Mouse (Mus musculus) gastrocnemius, adult 8-10 months (tissue): ENCODE results near the gene Tmprss4. TPM values are rescaled to one million over a fixed set of nuclear protein-coding genes. Genes with fewer than 3 reads are reported as not detected.

Experiments used
- DNase-seq, 2 experiments: peaks; one replicate each; pipeline ENCODE4 v3.0.0; 2022; ENCODE audit warnings: low spot score in 2 of 2
- total RNA-seq, 4 experiments: library from RNA; stranded (reverse); gene quantifications; 2 replicates each; pipeline ENCODE4 v1.2.4; 2022

The Tmprss4 gene
- total RNA-seq, 4 experiments from 2014 or later, result not detected

DNA sequence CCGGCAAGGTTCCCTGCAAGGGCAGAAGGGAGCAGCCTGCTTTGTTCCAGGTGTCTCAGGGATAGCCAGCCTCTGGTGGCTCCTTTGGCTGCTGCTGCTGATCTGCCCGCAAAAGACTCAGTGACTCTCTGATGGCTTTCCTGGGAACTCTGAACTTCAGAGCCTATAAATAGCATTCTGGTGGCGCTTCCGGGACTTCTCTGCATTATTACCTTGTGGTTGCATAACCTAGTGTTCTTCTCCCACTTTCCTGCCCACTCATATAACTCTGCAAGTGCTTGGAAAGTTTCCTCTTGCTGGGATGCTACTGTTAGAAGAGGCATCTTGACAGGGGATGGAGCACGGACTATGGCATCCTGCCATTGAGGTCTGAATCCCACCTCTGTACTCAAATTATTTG lies 6.3 kb downstream of the Tmprss4 start:
- no peak for DNase-seq

DNA sequence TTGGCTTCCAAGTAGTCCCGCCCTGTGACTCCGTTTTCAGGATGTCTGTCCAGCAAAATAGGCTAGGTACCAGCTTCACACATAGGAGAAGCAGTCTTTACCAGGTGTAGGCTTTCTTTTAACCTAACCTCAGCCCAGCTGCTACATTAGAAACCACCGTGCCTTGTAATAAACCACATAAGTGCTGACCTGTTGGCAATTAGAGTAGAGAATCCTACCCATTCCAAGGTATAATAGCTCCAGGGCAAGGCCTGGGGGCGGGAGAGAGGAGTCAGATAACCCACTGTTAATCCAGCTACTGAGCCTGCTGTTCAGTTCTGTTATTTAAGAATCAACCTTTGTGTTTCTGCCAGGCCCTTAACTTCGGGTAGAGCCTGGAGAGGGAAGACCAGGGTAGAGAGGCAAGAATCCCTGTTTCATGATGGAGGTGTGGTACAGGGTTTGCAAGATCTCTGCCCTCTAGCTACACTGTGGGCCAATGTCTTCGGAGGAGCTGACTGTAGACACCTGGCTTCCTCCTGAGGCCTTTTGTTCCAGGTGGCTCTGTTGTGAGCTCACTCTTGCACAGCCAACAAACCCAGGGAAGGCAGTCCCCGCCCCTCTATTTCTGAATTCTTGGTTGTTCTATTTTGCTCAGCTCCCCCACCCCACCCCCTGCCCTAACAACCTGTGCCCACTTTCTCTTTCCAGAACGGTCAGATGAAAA lies 7.6 kb downstream of the Tmprss4 start:
- DNase-seq, result no peak

DNA sequence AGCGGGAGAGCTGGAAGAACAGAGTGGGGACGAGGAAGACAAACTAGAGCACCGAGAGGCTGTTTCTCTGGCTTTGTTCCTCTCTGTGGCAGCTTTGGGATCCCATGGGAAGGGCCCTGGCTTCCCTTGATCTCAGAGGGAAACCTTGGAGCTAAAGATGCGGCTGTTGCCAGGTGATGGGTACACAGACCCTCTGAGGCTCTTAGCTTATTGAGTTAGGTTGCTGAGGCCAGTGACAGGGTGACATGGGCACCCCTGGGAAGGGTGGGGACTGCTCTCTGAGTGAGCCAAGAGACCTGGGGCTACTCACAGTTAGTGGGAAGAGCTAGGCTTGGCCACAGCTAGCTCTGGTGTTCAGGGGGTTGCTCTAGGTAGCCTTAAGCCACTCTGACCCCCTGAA lies 8.4 kb downstream of the Tmprss4 start:
- no peak for DNase-seq

DNA sequence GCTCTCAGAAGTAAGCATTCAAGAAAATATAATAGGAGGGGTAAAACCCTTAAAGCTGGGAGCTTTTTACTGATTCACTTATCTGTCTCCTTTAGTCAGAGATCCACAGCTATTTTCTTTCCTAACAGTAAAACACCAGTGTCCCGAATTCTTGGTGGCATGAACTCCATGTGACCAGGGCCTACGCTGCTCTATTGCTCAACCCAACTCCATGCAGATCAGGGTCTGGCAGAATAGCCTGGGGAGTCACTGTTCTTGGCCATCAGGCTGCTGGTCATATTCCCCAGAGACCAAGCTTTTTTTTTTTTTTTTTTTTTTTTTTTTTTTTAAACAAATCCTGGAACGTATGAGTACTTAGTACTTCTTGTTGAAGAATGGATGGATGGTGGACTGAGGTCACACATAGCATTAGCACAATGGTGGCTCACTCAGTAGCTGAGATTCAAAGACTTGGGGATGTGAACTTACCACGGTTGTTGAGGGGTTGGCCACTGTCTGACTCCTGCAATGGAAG lies 14.2 kb downstream of the Tmprss4 start:
- DNase-seq, result no peak

DNA sequence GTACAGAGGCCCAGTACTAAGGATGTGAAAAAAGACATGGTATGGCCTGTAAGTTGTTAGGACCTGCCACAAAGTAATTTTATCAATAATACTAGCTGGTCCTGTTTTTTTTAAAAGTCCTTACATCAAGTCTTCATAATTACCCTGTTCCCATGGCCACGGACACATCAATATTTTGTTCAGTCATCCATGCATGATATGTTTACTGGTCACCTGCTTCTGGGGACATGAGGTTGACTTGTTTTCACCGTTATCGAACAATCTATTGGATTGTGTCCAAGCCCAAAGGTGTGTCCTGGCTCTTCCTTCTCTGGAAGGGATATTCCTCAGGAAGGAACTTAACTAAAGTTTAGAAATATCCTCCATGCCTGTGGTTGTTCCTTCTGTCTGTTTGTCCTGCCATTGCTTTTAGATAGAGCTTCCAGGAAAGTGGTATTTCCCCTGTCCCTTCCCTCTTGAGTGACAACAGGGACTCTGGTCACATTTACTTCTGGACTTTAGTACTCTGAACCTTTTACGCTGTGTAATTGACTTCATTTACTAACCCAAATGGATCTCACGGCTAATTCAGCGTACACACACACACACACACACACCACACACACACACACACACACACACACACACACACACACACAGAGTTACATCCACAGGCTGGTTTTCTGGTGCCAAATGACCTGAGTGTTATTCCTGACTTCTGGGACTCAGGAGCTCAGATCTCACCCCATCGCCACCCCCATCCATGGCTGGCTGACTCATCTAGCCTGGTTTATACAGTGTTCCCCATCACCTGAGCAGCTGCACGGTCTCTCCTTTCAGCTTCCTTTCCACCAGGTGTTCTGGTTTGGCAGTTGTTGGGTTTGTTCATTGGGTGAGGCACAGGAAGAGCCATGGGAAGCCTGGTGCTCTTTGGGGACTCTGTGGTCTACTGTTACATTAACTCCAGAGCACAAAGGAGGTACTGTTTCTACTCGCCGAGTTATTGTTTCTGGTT lies 15.0 kb downstream of the Tmprss4 start:
- no peak for DNase-seq

DNA sequence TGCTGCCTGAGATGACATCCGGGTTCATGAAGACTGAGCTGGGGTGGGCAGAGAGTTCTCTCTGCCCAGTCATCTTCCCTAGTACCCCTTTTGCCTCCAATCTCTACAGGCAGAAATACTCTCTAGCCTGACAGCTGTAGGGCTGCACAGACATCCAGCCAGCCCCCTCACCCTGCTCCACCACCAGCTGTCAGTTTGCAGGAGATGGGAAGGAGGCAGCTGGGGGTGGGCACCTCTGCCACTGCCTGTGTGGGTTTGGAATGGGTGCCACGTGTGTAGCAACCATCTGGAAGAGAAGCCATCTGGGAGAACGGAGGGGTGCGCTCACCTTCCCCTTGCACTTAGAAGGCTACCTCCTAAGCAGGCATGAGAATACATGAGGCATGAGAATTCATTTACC lies 18.6 kb downstream of the Tmprss4 start:
- no peak for DNase-seq

DNA sequence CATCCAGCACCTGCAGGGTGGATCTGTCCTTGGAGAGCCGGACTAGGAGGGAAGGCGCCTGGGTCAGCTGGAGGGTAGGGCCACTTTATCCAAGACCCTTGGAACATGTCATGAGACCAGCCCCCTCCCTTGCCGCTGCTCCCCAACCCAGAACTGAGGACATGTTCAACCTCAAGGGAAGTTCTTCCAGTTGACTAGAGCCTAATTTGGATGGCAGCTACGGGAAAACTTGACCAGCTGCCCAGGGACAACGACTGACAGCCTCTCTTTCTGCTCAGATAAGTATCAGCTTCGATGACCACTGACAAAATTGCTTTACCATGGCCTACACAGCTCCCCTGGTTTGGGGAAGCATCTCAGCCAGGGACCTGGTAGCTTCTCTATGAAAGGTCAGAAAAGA lies 20.6 kb downstream of the Tmprss4 start:
- DNase-seq, result no peak

DNA sequence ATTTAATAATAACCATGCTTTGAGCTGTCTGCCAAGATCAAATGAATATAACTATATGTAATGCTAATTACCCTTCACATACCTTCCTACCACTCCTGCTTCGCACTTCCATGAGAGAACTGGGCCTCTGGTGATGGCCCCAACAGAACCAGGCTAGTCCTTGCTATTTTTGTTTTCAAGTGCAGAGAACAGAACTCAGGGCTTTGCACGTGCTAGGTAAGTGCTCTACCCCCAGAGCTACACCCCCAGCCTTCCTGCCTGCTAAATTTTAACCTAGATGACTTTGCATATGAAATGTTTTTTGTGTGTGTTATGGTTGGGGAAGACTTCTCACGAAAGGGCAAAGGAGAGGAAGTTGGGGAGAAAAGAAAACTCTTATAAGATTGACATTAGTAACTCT lies 21.4 kb downstream of the Tmprss4 start:
- DNase-seq, result no peak

DNA sequence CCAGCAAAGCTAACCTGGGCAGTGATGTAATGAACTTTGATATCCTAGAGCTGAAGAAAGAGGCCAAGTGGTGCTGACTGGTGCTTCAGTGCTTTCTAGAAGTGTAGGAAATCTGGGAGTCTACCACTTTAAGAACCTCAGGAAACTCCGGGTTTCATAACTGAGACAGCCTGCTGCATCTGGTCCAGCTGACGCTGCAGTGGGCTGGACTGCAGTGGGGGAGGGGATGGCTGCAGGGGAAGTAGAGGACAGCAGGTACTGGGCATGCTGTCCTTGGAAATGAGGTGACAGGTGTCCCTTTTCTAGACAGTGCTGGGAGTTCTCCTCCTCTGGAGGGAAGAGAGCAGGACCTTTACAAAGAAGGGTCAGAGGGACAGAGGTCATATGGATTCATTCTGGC lies 22.1 kb downstream of the Tmprss4 start, which contains the start of gene BC049352:
Gene BC049352, plus strand, starts transcription at position 238 of the 400 bp plus-strand sequence.
- DNase-seq, result no peak

DNA sequence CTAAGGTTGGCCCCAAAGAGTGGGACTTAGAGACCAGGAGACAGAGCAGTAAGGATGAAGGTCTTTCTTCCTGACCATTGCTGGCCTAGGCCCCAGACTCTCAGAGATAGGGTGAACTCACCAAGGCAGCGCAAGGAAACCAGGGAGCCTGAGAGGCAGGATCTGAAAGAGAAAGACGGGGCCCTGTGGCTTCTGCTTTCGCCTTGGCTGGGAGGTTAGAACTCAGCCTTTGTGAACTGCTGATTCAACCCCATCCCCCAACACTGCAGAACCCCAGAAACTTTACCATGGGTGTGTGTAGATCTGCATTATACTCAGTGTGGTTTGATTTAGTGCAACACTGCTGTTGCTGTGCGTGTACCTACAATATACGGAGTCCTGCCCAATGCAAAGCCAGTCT lies 24.6 kb downstream of the Tmprss4 start:
- no peak for DNase-seq

DNA sequence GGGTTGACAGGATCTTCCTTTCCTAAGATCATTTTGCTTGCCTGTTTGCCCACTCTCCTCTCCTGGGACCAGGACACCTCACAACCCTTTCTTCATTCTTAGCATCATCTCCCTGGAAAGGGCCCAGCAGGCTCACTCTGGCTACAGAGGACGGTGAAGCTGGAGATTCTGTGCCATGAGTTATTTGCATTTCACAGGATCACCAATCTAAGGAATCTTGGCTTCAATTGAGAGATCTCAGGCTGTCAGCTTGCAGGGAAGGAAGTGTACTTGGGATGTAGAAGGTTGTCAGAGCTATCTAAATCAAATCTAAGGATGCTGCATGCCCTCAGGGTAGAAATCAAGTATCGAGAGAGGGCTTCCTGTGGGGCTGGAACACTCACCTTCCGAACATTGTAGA lies 30.4 kb downstream of the Tmprss4 start:
- DNase-seq, result no peak

DNA sequence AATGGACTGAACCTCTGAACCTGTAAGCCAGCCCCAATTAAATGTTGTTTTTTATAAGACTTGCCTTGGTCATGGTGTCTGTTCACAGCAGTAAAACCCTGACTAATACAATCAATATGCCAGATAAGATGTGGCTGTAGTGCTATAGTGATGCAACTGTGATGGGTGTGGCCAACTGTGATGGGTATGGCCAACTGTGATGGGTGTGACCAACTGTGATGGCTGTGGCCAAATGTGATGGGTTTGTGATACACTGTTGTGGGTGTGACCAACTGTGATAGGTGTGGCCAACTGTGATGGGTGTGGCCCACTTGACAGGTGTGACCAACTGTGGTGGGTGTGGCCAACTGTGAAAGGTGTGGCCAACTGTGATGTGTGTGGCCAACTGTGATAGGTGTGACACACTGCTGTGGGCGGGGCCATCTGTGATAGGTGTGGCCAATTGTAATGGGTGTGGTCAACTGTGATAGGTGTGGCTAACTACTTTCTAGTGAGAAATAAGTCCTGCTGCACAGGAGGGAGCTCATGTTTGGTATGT lies 32.8 kb downstream of the Tmprss4 start:
- no peak for DNase-seq

DNA sequence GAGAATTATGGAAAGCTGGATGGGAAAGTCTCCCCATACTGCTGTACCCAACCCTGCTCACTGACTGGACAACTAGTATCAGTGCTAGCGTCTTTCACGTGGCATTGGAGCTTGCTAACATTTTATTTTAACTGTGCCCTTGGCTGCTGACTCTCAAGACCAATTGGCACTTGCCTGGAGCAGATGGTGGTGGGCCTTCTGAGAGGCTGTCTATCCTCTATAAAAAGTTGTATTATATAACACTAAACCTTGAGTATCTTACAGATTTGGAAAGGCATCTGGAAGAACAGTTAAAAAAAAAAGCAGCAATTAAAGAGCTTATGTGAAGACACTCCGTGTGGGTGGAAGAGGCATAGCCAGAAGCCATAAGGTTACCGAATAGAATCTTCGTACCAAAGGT lies 33.7 kb downstream of the Tmprss4 start:
- DNase-seq, result no peak

DNA sequence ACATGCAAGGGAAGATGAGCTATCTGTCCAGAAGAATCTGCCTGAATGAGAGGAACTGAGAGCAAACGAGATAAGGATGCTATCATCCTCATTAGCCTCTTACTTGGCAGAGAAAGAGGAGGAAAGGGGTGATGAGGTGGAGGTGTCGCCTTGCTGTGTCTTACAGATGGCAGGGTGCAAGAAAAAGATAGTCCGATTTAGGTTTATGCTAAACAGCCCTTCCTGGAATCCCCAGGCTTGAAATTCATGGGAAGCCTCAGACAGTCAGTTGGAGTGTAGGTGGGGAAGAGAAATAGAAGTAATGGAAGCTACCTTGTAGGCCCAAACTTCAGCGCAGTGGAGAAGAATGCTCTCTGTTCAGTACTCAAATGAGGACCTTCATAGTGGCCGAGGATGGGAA lies 36.0 kb downstream of the Tmprss4 start:
- no peak for DNase-seq

DNA sequence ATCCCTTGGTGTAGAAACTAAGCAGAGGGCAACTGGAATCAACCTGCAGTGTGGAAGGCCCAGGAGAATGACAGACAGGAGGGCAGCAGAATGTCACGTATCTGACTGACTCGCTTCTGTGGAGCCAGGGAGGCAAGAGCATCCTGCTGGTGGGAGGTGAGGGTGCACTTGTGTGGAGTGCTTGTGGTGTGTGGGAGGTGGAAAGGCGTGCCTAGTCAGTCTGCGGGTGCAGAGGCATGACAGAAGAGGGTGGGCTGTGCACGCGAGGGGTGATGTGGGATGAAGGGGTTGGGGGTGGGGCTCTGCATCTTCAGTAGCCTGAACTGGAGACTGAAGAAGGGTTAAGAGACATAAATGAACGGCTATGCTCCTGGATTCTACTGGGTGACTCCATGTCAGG lies 50.5 kb downstream of the Tmprss4 start:
- no peak for DNase-seq

DNA sequence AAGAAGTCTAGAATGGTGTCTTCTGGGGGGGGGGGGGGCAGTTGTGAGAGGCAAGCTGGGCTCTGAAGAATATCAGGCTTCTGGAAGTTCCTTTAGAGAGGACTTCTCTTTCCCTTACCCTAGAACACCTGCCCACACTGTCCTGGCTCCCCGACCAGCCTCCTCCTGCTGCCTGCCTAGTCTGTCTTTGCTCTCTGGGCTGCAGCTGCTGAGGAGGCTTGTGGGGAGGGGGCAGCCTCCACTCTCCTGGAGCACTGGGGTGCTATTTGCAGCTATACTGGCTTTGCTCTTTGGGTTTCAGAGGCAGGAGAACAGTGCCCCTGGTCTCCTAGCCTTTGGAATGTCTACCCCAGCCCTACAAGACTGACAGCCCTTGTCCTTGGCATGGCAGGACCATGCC lies 53.0 kb downstream of the Tmprss4 start:
- DNase-seq, result no peak

DNA sequence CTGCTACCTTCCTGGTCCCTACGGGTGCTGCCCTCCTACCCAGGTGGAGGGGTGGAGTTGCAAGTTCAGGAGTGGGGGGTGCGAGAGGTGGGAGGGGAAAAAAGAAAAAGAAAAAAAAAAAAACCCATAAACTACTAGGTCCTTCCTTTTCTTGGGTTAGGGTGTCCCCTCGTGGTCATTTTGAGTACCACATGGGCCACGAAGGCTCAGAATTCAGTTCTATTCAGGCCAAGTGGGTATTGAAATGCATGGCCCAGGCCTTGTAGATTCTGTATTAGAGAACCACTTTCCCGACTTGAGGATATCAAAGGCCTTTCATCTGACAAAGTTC lies 57.7 kb downstream of the Tmprss4 start:
- peak in 1 of 2 experiments; percentile 44 for DNase-seq

DNA sequence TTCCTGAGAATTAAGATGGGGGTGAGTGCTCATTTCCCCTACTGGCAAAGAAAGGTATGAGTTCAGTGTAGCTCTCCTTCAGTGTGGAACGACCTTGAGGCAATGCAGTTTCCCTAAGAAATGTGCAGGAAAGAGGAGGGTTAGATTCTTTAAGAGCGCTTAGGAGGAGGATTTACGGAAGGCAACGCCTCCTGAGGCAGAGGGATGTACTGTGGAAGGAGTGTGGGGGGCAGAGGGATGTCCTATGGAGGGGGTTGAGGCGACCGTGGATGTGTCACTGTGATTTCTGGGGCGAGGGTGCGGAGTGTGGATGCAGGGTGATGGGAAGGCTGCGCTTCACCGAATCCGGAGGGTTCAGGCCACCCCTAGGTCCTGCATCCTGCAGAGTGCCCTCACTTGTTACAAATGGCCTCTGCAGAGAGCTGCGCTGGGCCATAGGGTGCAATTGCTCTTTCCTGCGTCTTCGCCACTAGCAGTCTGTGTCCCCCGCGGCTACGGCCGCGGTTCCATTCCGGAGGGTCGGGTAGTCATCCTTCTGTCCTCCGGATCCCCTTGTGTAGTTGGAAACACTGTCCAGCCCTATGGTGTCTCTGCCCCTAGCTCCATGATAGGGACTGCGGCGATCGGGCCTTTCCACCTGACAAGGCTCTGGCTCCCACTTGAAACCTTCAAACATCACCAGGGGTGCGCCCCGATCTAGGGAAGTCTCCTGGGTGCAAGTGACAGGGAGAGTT lies 58.2 kb downstream of the Tmprss4 start:
- no peak for DNase-seq

DNA sequence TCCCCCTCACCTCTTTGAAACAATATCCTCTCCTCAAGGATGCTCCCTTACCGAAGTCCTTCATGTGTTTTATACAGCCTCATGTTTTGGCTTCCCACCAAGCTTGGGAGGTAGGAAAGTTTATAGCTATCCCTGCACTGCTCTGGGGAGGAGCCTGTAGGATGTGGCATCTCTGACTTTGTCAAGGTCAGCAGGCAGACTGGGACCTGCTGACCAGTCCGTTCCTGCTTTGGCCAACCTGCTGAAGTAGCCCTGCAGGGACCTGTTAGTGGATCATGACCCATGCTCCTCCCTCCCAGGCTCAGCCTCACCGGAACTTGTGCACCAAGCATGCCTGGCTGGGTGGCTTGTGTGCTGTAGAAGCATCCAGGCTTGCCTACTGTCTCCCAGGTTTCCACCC lies 61.2 kb downstream of the Tmprss4 start:
- DNase-seq, result peak in 1 of 2 experiments; percentile 43

DNA sequence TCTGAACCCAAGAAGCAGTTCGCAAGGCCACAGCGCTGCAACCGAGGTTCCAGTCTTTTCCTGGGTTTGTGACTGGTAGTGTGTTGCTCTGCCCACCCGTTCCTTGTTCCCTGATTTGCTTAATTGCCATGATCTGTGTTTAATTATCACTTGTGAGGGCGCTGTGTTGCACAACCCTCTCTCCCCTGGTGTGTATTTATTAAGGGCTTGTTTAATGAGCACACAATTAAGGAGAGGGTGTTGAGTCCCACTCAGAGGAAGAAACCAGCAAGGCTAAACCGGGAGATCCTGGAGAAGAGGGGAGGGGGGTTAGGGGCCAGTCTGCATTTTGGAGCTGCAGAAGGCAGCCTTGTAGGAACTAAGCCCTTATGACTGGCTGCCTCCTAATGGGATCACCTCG lies 62.9 kb downstream of the Tmprss4 start:
- no peak for DNase-seq

DNA sequence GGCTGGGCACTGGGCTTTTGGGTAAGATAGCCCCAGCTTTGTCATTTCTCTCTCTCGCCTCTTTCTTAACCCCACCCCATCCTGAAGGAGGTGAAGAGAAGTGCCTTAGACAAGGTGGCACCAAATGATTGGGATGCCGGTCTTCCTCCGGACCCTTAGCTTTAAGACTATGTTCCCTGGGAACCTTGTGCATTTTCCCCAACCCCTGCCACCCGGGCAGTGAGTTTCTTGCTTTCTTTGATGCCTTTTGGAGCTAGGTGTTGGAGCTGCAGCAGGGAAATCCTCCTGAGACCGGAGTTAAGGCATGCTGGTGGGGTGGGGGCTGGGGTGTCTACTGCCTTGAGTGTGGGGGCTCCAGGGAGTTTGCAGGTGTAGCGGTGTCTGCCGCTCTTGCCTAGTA lies 64.8 kb downstream of the Tmprss4 start:
- no peak for DNase-seq
